Mouse (Mus musculus): ENCODE measurements around the gene Me3. TPM values are rescaled to one million over a fixed set of nuclear protein-coding genes. Genes with fewer than 3 reads are reported as not detected.

Gene Me3
- total RNA-seq, 2 experiments from 2014 or later, result not detected

GRCm38 (mm10) chr7:89803966-89804365, 171.8 kb downstream of the Me3 start:
- ATAC-seq (replicated peaks; ENCODE audit: poor library complexity, severe bottlenecking), result no peak

DNA sequence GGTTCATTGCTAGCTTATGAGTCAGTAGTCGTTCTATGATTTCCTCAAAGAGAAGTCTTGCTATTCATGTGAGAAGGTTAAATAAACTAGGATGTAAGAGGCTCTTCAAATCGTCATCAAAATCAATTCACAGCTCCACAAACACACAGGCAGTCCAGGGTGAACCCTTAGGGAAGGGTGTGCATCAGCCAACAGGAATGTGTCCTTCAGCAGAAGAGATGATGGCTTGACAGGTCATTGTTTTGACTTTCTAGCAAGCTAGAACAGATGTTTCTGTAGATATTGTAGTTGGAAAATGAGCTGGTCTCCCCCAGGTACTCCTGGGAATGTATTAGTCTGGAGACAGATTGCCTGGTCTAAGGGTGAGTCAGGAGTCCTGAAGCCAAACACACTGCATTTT, 177.2 kb downstream of the Me3 start:
- ATAC-seq (replicated peaks; ENCODE audit: poor library complexity, severe bottlenecking), result no peak

DNA sequence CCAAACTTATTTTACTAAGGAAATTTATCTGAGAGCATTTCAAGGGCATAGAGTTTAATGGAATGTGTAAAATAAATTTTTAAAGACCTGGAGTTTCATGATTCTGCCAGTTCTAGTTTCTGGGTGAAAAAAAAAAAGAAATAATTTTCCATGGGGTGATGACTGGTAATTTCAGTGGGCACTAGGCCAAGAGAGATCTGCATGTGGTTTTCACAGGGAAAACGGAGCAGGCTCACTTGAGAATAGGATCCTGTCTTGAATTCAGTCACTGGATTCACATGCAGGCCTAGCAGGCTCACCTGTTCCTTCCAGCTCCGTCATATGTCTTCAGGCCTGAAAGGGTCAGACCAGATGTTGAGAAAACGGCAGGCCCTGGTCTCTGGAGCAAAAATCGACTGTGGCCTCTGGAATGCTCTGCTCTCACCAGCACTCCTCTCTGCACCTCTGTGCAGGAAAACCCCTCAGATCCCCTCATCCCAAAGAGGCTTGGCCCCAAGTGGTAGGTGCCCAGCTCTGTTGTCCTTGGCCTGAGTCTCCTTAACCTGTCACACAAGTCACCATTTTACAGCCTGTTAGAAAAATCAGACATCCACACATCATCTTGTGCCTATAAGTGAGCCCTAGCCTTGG, 196.4 kb downstream of the Me3 start:
- ATAC-seq (replicated peaks; ENCODE audit: poor library complexity, severe bottlenecking), result no peak

GRCm38 (mm10) chr7:89829201-89829600, 197.0 kb downstream of the Me3 start:
- no peak for ATAC-seq (replicated peaks; ENCODE audit: poor library complexity, severe bottlenecking)

DNA sequence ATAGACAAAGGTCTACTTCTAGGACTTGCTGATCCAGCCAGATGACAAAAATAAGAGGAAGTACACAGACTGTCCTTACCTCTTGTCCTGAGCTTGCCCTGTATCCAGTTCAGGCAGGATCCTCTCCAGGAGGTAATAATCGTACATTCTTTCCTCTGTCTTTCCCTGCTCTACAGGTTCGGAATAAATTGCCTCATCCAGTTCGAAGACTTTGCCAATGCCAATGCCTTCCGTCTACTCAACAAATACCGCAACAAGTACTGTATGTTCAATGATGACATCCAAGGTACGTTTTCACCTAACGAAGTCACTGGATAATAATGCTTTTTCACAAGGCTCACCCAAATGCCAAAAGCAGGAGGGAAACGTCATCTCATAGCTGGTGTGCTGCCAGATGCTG, 201.3 kb downstream of the Me3 start:
- ATAC-seq (replicated peaks; ENCODE audit: poor library complexity, severe bottlenecking), result no peak

GRCm38 (mm10) chr7:89835566-89835965, 203.4 kb downstream of the Me3 start:
- ATAC-seq (replicated peaks; ENCODE audit: poor library complexity, severe bottlenecking), result no peak

DNA sequence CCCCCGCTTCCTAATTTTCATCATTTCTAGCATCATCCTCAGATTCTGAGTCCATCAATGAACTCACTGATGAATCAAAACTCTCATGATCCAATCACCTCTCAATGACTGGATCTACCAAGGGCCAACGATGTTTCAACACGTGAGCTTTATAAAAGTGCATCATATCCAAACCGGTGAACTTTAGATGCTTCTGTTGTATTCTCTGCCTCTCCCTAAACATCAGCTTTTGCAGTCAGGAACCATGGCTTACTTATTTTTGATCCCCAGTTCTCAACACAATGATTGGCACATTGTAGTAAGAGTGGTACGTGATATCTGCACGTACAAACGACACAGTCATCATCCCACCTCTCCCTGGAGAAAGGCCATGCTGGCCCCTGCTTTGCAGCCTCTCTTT, 204.5 kb downstream of the Me3 start:
- no peak for ATAC-seq (replicated peaks; ENCODE audit: poor library complexity, severe bottlenecking)

- ATAC-seq (replicated peaks; ENCODE audit: poor library complexity, severe bottlenecking), result no peak
Measured at GRCm38 (mm10) chr7:89837841-89838240, 205.6 kb downstream of the Me3 start.

- no peak for ATAC-seq (replicated peaks; ENCODE audit: poor library complexity, severe bottlenecking)
Measured at GRCm38 (mm10) chr7:89839721-89840120, 207.5 kb downstream of the Me3 start.

DNA sequence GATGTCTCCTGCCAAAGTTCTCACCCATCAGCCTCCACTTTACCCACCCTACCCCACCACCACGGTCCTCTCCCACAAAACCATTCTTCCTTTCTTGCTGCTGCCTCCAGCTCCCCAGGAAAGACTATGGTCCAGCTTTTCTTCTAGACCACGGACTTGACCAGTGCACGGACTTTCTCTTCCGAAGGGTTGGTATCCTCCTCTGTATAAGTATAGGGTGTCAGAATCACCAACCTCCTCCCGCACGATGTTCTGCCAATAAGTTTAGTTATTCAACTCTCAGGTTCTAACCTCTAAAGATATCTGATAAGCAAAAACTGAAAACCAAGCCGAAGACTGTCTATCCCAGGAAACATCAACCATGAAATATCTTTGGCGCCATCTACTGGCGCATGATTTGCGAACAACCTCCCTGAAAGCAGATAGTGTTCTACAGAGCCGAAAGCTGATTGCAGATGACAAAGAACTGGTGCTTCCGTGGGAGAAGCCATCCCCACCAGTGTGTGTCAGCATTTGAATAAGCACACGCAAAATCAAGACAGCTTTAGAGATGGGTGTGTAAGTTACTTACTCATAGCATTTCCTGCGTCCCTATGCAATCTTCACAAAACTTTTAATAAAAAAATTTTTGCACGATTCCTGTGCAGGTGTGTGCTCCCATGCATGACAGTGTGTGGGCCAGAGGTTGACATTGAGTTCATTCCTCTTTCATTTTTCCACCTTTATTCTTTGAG, 209.6 kb downstream of the Me3 start:
- ATAC-seq (replicated peaks; ENCODE audit: poor library complexity, severe bottlenecking), result peak; percentile 65

DNA sequence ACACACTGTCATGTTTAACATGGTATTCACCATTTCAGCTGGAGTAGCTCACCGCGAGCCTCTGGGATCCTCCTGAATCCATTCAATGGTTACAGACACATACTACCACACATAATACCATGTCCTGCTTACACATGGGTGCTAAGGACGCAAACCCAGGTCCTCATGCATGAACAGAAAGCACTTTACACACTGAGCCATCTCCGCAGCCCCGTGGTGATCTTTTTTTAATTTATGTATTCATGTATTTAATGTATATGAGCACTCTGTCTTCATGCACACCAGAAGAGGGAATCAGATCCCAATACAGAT, 210.2 kb downstream of the Me3 start:
- no peak for ATAC-seq (replicated peaks; ENCODE audit: poor library complexity, severe bottlenecking)

DNA sequence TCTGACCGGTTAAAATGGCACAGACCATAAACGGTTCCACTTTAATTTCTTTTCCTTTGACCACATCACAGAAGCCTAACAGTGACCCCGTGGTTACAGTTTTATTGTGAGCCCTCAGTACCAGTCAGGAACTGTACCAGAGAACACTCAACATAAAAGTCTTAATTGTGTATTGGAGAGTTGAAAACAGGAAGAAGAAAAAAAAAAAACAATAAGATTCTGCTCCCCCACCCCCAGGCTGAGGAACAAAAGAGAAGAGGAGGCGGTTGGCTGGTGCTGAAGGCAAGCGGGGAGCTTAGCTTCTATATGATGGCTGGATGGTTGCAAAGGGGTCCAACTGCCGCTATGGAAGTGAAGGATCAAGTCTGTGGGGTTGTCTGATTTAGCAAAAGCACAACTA, 210.9 kb downstream of the Me3 start:
- ATAC-seq (replicated peaks; ENCODE audit: poor library complexity, severe bottlenecking), result peak; percentile 17; the same call in 1 of the 2 replicates

DNA sequence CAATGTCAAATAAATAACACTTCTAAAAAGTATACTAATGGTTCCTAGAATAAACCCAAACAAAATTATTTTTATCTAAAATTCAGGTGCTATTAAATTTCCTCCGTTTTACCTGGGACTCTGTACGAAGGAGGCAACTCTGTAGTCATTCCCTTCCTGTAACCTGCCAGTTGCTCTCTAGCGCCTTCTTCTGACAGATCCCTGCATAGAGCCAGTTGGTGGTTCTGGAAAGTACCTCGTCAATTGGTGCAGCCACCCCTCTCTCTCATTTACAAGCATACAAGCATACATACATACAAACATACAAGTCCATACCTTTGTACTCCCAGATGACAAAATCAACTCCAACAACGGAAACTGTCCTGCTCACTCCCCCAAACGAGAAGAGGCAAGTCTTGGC, 211.3 kb downstream of the Me3 start:
- peak; percentile 70 for ATAC-seq (replicated peaks; ENCODE audit: poor library complexity, severe bottlenecking)

GRCm38 (mm10) chr7:89845669-89846068, 213.5 kb downstream of the Me3 start:
- no peak for ATAC-seq (replicated peaks; ENCODE audit: poor library complexity, severe bottlenecking)

DNA sequence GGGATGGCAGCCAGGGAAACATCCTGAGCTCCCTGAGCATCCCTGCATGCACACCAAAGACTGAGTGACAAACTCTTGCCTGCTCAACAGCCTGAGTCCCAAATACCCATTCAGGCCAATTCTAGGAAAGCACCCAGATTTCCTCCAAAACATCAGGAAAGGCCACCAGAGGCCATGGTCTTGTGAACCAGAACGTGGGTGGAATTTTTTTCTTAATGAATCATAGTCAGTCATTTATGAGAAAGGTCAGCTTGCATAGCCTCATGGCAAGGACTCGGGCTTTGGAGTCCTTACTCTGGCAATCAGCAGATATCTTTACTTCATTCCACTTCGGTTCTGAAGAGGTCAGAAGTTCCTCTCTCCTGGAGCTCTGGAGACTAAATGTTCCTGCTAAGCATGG, 218.3 kb downstream of the Me3 start:
- no peak for ATAC-seq (replicated peaks; ENCODE audit: poor library complexity, severe bottlenecking)

GRCm38 (mm10) chr7:89852158-89853095, 220.2 kb downstream of the Me3 start:
- ATAC-seq (replicated peaks; ENCODE audit: poor library complexity, severe bottlenecking), result no peak

- ATAC-seq (replicated peaks; ENCODE audit: poor library complexity, severe bottlenecking), result no peak
Measured at GRCm38 (mm10) chr7:89853131-89853530, 220.9 kb downstream of the Me3 start.

- no peak for ATAC-seq (replicated peaks; ENCODE audit: poor library complexity, severe bottlenecking)
Measured at GRCm38 (mm10) chr7:89855196-89855595, 223.0 kb downstream of the Me3 start.

- no peak for ATAC-seq (replicated peaks; ENCODE audit: poor library complexity, severe bottlenecking)
Measured at GRCm38 (mm10) chr7:89856440-89857217, 224.4 kb downstream of the Me3 start.

- peak; percentile 27; the same call in 1 of the 2 replicates for ATAC-seq (replicated peaks; ENCODE audit: poor library complexity, severe bottlenecking)
Measured at GRCm38 (mm10) chr7:89864769-89865168, 232.6 kb downstream of the Me3 start.
